Mouse (Mus musculus): ENCODE results near the gene Lemd2.

DNA sequence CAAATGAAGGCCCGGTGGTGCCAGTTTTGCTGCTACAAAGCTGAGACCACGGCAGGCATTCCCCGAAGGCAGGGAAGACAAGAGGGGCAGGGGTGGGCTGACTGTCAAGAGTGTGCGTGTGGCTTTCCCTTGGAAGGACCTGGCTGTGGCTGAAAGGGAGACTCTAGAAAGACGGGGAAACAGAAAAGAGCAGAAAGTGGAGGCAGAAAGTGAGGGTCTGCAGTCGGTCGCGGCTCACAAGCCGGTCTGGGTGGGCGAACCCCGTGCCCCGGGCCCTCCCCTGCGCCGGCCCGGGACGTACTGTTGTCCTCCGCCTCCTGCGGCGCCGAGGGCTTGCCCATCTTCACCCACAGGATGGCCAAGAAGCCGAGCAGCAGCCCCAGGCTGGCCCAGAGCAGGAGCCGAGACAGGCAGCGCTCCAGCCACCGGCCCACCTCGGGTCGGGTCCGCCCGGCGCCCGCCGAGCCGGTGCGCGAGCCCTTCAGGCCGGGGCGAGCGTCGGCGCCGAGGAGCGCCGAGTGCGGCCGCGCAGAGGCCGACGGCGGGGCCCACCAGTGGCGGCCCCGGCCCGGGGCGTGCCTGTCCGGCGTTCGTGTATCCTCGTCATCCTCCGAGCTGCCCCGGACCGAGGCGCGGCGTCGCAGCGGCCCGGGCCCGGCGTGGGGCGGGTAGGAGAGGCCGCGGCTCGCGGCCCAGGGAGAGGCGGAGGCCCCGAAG lies 753 bp downstream of the Lemd2 start:
- TF ChIP-seq POLR2A (IDR thresholded peaks at IDR 0.05; ENCODE audit: insufficient read length, low read depth) (no peak), USF1 (IDR thresholded peaks at IDR 0.05; ENCODE audit: low read depth) (no peak), SRF (IDR thresholded peaks at IDR 0.05; ENCODE audit: control insufficient read depth, insufficient read length, low read depth) (no peak)
